Mouse (Mus musculus) heart, embryonic 16.5 days (tissue): ENCODE results near the gene Lipm. TPM values are rescaled to one million over a fixed set of nuclear protein-coding genes. Genes with fewer than 3 reads are reported as not detected.

ENCODE experiments used
- ATAC-seq: fragments of 200-750 bp; cut with Nextera tagmentation; replicated peaks from 2 replicates; pipeline ENCODE4 v1.8.0; 2017; ENCODE audit warnings: moderate number of reproducible peaks; ENCODE audit not compliant: insufficient read depth, low FRiP score; ENCODE audit errors: extremely low read depth
- H3K27ac ChIP-seq: fragments of 300-500 bp; sonication (generic); 2 replicates; pipeline ENCODE4 v1.5.1; 2014; ENCODE audit warnings: mild to moderate bottlenecking, low read length, control low read depth, moderate library complexity
- H3K27me3 ChIP-seq: fragments of 300-500 bp; sonication (generic); 2 replicates; pipeline ENCODE4 v1.6.1; 2014; ENCODE audit warnings: low read length, mixed read lengths; ENCODE audit not compliant: control insufficient read depth, insufficient read depth
- H3K36me3 ChIP-seq: fragments of 300-500 bp; sonication (generic); 2 replicates; pipeline ENCODE4 v1.6.1; 2014; ENCODE audit not compliant: control insufficient read depth, insufficient read depth
- H3K4me1 ChIP-seq: fragments of 300-500 bp; sonication (generic); 2 replicates; pipeline ENCODE4 v1.6.1; 2014; ENCODE audit warnings: low read length, mixed read lengths; ENCODE audit not compliant: control insufficient read depth, insufficient read depth
- H3K4me2 ChIP-seq: fragments of 300-500 bp; sonication (generic); 2 replicates; pipeline ENCODE4 v1.6.1; 2014; ENCODE audit warnings: low read depth, mild to moderate bottlenecking, control low read depth, low read length
- H3K4me3 ChIP-seq: fragments of 300-500 bp; sonication (generic); 2 replicates; pipeline ENCODE4 v1.5.1; 2014; ENCODE audit warnings: mild to moderate bottlenecking, control low read depth, low read length
- H3K9ac ChIP-seq: fragments of 300-500 bp; sonication (generic); 2 replicates; pipeline ENCODE4 v1.6.1; 2014; ENCODE audit warnings: low read length, control low read depth
- H3K9me3 ChIP-seq: fragments of 300-500 bp; sonication (generic); replicated peaks from 2 replicates; pipeline ENCODE4 v1.6.1; 2016; ENCODE audit warnings: low read length; ENCODE audit not compliant: control insufficient read depth
- WGBS: fragments of 180-500 bp; shearing (Covaris S2); extraction: QIAGEN DNeasy Blood & Tissue Kit; methylation state at CpG from one replicate; pipeline ENCODE4 v1.1.7; 2014; 5-methylcytosine and 5-hydroxymethylcytosine counted together
- polyA plus RNA-seq: library from polyadenylated mRNA; unstranded; fragments of >200 nt; fragmentation: Nextera tagmentation; extraction: Ambion mirVana; gene quantifications from 2 replicates; pipeline ENCODE4 v1.2.1, GENCODE M21; 2015

Gene Lipm
- polyA plus RNA-seq, 1 experiment from 2014 or later = 0.30 TPM

DNA sequence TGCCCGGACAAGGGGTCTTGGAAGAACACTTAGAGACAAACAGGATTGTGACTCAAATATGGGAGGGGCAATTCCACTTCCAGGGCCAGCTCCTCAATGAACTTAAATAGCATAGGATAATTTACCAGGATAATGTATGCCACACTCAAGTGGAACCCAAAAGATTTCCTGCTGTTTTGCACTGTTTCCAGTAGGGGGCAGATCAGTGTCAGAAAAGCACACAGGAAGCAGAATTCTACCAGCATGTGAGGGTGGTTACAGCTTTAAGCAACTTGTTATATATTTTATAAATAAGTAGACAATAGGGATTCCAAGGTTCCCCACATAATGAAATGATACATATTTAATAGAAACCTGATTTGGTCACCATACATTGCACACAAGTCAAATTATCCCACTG, 51.2 kb downstream of the Lipm start:
- Histone ChIP-seq H3K9me3 (no peaks in the 10 kb centered on the region), H3K4me1 (no peaks in the 10 kb centered on the region), H3K27me3 (no peaks in the 10 kb centered on the region), H3K27ac (no peak overlapping the region), H3K9ac (no peak overlapping the region), H3K4me2 (no peak overlapping the region), H3K4me3 (no peak overlapping the region), H3K36me3 (no peaks in the 10 kb centered on the region)
- 75% methylated on average over 1 of the region's 1 CpGs for WGBS
- ATAC-seq = no peak

GRCm38 (mm10) chr19:34153263-34154144, 52.8 kb downstream of the Lipm start:
- ATAC-seq = no peak
- Histone ChIP-seq H3K27ac (no peak overlapping the region), H3K36me3 (no peaks in the 10 kb centered on the region), H3K9ac (no peak overlapping the region), H3K4me2 (no peak overlapping the region), H3K9me3 (no peaks in the 10 kb centered on the region), H3K4me1 (no peaks in the 10 kb centered on the region), H3K4me3 (no peak overlapping the region), H3K27me3 (no peaks in the 10 kb centered on the region)
- 64% methylated on average over 6 of the region's 6 CpGs for WGBS

GRCm38 (mm10) chr19:34162693-34163092, 62.0 kb downstream of the Lipm start:
- Histone ChIP-seq H3K9me3 (no peaks in the 10 kb centered on the region), H3K4me3 (no peak overlapping the region), H3K27me3 (no peaks in the 10 kb centered on the region), H3K9ac (no peak overlapping the region), H3K4me2 (no peak overlapping the region), H3K4me1 (no peaks in the 10 kb centered on the region), H3K27ac (no peak overlapping the region), H3K36me3 (no peaks in the 10 kb centered on the region)
- 80% methylated on average over 5 of the region's 5 CpGs for WGBS
- no peak for ATAC-seq

GRCm38 (mm10) chr19:34165891-34166290, 65.2 kb downstream of the Lipm start, which contains the start of gene Ankrd22:
Gene Ankrd22 (minus strand): TSS chr19:34166053.
- no peaks in the 10 kb centered on the region for H3K36me3 ChIP-seq
- no peak within 1 kb of the TSS for H3K9ac ChIP-seq
- no peak within 1 kb of the TSS for H3K4me3 ChIP-seq
- no peak within 1 kb of the TSS for H3K4me2 ChIP-seq
- no peaks in the 10 kb centered on the region for H3K9me3 ChIP-seq
- WGBS = 67% methylated on average over 5 of the region's 5 CpGs
- H3K27me3 ChIP-seq = no peaks in the 10 kb centered on the region
- ATAC-seq = no peak
- no peaks in the 10 kb centered on the region for H3K4me1 ChIP-seq
- H3K27ac ChIP-seq = no peak within 1 kb of the TSS

DNA sequence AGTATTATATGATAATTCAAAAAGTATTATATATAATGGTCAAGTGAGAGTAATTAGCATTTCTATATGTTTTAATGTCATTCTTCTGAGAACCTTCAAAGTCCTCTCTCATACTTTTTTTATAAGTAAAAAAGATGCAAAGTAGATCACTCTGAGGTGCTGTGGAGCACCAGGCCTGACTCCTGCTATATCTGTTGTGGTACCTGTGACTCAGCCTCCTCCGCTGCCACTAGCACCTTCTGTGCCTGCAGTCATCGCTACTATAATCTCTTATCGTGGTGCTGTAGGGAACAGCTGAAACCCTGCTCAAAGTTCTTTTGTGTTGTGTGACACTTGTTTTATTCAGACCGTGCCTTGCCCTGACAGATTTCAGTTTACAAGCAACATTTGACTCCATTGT, 65.7 kb downstream of the Lipm start:
- Histone ChIP-seq H3K4me3 (no peak overlapping the region), H3K4me2 (no peak overlapping the region), H3K27ac (no peak overlapping the region), H3K36me3 (no peaks in the 10 kb centered on the region), H3K27me3 (no peaks in the 10 kb centered on the region), H3K9ac (no peak overlapping the region), H3K9me3 (no peaks in the 10 kb centered on the region), H3K4me1 (no peaks in the 10 kb centered on the region)
- no peak for ATAC-seq
- 75% methylated on average over 4 of the region's 4 CpGs for WGBS

DNA sequence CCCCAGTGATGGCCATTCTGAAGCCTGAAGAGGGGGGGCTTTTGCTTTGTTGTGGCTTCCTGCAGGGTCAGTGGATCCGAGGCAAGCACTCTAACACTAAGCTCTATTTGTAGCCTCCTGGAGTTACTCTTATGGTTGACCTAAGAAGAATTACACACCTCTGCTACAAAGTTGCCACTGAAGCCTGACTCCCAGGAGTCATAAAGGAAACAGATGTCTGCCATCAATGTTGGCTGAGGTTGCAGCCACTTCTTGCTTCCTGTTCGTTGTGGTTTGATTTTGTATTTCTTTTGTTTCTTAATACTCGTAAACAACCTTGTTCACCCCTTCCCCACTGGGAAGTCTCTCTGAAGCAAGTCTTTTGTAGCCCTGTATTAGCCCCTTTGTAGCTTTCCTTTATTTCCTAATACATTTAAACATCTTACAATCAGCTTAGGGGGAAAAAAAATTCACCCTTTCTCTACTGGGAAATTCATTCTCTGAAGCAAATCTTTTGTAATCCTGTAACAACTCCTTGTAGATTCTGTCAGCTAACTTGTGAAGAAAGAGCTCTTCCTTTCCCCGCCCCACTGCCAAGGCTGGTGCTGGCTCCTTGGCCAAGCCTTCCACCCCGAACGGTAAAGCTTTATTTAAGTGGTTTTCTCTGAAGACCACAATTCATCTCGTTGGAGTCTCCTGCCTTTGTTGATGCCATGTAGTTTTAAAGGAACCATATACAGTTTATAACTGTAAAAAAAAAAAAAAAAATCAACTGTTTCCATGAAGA, 67.3 kb downstream of the Lipm start:
- Histone ChIP-seq H3K36me3 (no peaks in the 10 kb centered on the region), H3K27ac (peak overlapping the region; percentile 33; the same call in 1 of the 2 replicates), H3K9ac (no peak overlapping the region), H3K27me3 (no peaks in the 10 kb centered on the region), H3K9me3 (no peaks in the 10 kb centered on the region), H3K4me2 (no peak overlapping the region), H3K4me3 (no peak overlapping the region), H3K4me1 (no peaks in the 10 kb centered on the region)
- no peak; the same call in 1 of the 2 replicates for ATAC-seq
- WGBS = 57% methylated on average over 7 of the region's 7 CpGs

- Histone ChIP-seq H3K27ac (no peak overlapping the region), H3K4me2 (no peak overlapping the region), H3K4me1 (no peaks in the 10 kb centered on the region), H3K9ac (no peak overlapping the region), H3K4me3 (no peak overlapping the region), H3K9me3 (no peaks in the 10 kb centered on the region), H3K36me3 (no peaks in the 10 kb centered on the region), H3K27me3 (no peaks in the 10 kb centered on the region)
- ATAC-seq = no peak
Measured at GRCm38 (mm10) chr19:34169121-34169520, 68.4 kb downstream of the Lipm start.

DNA sequence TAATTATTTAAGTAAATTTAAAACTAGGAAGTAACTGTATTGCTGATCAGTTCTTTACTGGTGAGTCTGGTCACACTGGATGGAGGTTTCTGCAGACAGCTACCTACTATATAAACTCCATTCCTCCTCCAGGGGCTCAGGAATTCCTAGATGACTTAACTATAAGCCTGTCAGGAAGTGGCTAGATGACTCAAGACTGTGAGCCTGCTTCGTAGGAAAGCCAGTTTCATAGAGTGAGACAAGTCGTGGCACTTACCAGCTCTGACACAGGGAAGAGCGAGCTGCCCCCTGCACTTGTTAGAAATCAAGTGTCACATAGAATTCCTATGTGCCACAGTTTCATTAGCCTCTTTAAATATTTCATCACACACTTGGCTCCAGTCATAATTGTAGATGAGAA, 70.4 kb downstream of the Lipm start:
- WGBS = 37% methylated on average over 3 of the region's 3 CpGs
- no peak overlapping the region for H3K4me2 ChIP-seq
- H3K4me1 ChIP-seq = no peaks in the 10 kb centered on the region
- no peak overlapping the region for H3K27ac ChIP-seq
- H3K4me3 ChIP-seq = no peak overlapping the region
- no peak for ATAC-seq
- no peaks in the 10 kb centered on the region for H3K27me3 ChIP-seq
- no peaks in the 10 kb centered on the region for H3K36me3 ChIP-seq
- no peaks in the 10 kb centered on the region for H3K9me3 ChIP-seq
- H3K9ac ChIP-seq = no peak overlapping the region
